Mouse (Mus musculus) left cerebral cortex, postnatal 14 days (tissue): ENCODE results near the gene Morf4l2. TPM values are rescaled to one million over a fixed set of nuclear protein-coding genes. Genes with fewer than 3 reads are reported as not detected.
A peak's percentile ranks its signal among the peaks of the same experiment; 100 is the strongest.
"Not testable (repeated sequence)": the region's sequence is repeated elsewhere in the genome, so short reads cannot be mapped to it uniquely, and the experiment has no call there.

Source experiments
- DNase-seq, 2 experiments: peaks; one replicate each; pipeline ENCODE4 v3.0.0; 2021 to 2022; ENCODE audit warnings: low spot score in 2 of 2, mixed read lengths in 1 of 2
- intact Hi-C: fragments of 180-260 bp; cut with DNase I; formaldehyde crosslinking; loops from one replicate; pipeline ENCODE4 v1.15.1; 2025
- long read RNA-seq, 2 experiments: library from polyadenylated mRNA; stranded (forward); transcript quantifications; one replicate each; pipeline ENCODE4 v2.0.0; 2021
- total RNA-seq, 2 experiments: library from RNA; stranded (reverse); gene quantifications; 2 replicates each; pipeline ENCODE4 v1.2.3; 2021

Morf4l2 gene
- 100 to 1,000 TPM; 363 to 377 TPM for total RNA-seq
- long read RNA-seq, experiment 1, transcript Morf4l2-215 (3 exons, 1,782 nt): major isoform, 239 of 322 reads
- long read RNA-seq, experiment 1, transcript Morf4l2-202 (4 exons, 1,859 nt): minor isoform, 67 of 322 reads
- long read RNA-seq, experiment 1, partial matches to known transcripts: 0 of 322 reads
- long read RNA-seq, experiment 1, other reads (novel, unspliced or antisense): 13 of 322 reads
- long read RNA-seq, experiment 2, transcript Morf4l2-202 (4 exons, 1,859 nt): minor isoform, 59 of 259 reads
- long read RNA-seq, experiment 2, transcript Morf4l2-215 (3 exons, 1,782 nt): major isoform, 180 of 259 reads
- long read RNA-seq, experiment 2, partial matches to known transcripts: 0 of 259 reads
- long read RNA-seq, experiment 2, other reads (novel, unspliced or antisense): 14 of 259 reads

DNA sequence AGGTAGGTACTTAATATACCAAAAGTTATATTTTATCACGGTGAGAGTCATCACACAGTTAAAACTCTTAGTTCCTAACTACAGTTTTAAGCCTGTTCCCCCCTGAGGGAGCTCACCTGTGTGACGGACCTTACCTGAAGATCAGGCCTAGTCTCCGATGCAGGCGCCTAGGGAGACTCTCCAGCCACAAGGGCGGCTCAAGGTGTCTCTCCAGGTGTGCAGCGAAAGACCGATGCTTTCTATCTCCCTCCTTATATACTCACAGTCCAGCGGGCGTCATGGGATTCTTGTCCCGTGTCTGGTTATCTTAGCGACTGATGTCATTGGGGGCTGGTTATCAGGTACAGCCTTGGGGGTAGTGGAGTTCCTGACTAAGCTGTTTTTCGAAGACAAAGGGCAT is at the start of gene Morf4l2:
Gene Morf4l2, minus strand, starts transcription at position 232 of the 400 bp plus-strand sequence.
- intact Hi-C loops: loop anchor here (5.0 kb wide), 2 partner anchors 116 to 274 kb away; no protein-coding TSS in a partner anchor
- DNase-seq: no peak

DNA sequence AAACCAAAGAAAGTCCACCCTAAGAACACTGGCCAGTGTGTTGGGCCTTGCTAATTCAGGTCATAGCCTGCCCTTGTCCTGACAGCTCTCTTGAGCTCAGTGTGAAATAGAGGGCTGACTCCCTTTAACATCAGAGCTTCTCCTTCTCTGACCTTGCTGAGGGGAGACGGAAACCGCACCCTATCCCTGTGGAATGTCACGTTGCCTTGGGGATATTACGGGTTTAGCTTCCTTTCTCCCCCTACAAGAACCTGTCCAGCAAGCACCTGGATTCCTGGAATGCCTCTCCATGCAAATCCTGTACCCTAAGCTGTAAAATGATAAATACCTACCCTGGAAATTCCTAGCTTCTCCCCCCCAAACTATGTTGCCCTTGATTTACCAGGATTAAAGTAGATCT is 46.0 kb upstream of the Morf4l2 start:
- intact Hi-C loops: no loop called here
- DNase-seq: no peak

DNA sequence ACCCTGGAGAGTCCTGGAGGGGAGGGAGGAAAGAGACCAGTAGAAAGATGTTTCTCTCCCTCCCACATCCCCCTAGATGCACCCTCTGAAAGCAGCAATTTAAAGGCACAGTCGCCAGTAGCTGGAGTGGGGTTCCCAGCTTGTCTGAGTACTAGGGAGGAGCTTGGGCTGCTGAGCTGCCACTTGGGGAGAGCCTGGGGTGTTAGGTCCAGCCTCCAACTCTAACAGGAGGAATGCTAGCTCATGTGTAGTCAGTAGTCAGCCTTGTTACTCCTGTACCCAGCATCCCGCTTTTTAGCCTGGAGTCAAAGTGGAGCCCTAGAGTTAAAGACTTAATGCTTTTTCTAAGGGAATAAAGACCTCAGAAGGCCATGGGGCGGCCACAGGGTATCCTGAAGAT is 36.6 kb upstream of the Morf4l2 start, which contains the start of gene Glra4:
Gene Glra4, minus strand, starts transcription at position 101 of the 400 bp plus-strand sequence.
- intact Hi-C loops: no loop called here
- DNase-seq: no peak

DNA sequence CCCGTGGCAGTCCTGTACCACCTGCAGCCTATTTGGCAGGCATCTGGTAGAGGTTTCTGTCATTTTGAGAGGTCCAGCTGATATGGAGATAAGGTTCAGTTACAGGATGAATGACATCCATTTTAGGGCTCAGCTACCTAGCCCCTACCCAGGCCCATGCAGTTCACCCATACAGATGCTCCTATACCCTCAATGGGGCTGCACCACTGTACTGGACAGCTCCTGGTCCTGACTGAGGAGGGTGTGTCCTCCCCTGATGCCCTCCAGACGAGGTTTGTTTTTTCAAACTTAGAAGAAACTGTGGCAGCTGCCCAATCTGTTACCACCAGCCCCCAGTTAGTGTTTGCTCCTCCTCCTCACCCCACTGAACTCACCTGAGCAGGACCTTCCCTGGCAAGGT is 35.8 kb upstream of the Morf4l2 start:
- DNase-seq: no peak
- intact Hi-C loops: no loop called here

DNA sequence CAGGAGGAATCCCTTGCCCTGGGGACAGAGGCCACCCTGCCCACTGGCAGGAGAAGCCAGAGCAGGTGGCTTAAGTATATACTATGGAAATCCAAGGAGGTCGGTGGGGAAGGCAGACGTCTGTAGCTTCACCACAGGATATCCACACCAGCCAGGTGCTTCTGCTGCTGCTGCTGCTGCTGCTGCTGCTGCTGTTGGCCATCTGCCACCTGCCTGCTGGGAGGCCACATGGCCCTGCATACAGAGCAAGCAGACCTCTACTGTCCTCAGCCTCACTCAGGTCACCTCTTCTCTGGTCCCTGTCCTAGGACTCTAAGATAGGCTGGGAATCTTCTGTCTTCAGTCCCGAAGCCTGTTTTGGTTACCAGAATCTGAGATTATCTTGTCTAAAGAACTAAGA is 34.6 kb upstream of the Morf4l2 start:
- DNase-seq: no peak
- intact Hi-C loops: no loop called here

DNA sequence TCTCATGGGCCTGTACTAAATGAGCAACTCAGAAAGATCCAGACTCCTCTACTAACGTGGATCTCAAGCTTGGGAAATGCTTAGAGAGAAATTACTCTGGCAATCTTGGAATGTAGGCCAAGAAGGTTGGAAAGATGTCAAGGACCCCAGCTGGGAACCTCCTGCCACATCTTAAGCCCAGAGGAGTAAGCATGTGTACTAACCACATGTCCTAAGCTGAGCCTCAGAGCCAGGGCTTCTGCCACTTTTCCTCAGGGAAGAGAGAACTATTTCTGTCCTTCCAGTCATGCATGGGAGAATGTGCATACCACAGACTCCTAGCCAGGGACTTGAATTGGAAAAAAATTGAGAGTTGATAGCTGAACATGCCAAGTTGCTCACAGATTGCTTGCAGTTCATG is 29.5 kb upstream of the Morf4l2 start:
- no peak for DNase-seq
- intact Hi-C loops: no loop called here

DNA sequence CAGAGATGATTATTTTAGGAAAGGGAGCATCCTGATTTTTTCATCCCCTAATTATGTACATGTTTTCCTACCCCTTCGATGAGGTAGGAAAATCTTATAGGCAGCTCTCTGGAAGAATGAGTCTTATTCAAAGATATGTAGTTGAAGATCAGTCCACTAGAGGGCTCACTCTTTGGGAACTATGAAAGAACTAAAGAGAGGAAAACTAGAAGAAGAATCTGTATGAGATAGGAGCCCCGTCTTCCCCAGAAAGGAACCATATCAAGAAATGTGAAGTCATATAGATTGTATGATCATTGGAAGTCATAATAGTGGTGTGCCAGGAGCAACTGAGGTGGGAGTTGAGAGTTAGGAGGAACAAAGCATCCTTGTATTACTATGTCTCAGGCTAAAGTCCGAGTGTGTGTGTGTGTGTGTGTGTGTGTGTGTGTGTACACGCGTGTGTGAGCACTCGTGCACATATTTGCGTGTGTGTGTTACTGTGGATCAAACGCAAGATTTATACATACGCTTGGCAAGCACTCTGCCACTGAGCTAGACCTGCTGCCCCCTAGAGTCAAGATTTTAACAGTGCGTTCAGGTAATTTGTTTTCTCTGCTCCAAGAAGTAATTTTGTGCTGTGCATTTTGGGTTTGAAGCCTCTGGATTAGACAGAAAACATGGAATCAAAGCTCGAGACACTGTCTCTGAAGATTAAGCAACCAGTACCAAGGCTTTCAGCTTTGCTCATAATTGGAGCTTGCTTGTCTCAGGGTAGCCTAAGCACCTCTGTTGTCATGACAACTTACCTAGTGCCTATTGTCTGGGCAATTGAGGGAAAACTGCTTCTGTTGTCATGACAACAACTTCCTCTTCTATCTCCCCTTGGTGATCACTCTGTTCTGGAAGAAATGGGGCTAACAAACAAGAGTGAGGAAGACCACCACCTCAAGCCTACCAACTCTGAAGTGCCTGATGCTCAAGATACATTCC is 17.9 kb upstream of the Morf4l2 start:
- peak; percentile 15 to 60 for DNase-seq
- intact Hi-C loops: loop anchor here (5.0 kb wide), 1 partner anchor 61 kb away; the partner anchor contains the start of gene Plp1

DNA sequence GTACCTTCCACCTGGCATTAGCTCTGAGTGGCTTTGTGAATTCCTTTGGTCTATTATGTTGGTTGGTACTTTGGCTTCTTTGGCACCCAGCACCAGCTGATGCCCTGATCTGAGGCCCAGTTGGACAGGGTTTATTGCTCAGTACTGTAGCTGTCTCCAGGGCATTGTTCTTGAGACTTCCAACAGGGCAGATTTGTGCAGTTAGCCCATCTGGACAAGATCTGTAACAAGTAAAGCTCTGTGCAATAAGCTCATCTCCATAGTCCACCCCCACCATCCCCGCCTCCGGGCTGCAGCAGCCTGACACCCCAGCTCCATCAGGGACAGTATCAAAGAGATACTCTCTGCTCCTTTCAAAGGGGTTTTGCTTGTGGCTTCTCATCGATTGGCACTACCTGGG is 12.0 kb upstream of the Morf4l2 start:
- DNase-seq: no peak
- intact Hi-C loops: no loop called here

DNA sequence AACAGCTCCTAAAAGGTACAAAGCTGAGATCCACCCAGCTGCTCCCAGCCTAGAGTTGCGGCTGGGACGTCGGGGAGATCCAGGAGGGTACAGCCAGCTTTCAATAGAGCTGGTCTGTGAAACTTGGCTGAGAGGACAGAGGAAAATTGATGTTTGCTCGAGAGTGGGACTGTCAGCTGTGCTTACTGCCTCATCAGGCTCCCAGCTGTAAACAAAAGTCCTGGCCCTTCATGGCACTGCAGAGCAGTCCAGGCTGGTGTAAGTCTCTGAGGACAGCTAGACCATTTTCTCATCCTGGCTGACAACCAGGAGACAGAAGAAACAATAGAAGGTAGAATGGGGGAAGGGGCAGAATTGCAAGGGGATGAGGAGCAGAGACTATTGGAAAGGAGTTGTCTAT is 5.8 kb upstream of the Morf4l2 start:
- intact Hi-C loops: no loop called here
- no peak for DNase-seq

DNA sequence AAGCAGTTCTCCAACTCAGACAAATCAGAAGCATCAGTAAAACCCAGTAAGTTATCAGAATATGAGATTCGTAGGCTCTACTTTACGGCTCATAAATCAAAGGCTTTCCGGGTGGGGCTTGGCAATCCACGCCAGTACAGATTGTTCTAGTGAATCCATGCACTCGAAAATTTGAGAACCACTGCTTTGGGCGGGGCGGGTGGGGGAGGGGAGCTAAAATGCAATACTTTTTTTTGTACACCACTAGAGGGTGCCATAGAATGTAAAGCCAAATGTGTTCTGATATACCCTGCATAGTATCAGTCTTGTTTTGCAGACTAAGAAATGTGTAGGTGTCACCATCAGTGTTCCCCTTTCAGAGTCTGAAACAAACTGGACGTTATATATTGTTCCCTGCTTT is 1.2 kb upstream of the Morf4l2 start:
- intact Hi-C loops: loop anchor here (5.0 kb wide), 2 partner anchors 117 to 273 kb away; no protein-coding TSS in a partner anchor
- no peak for DNase-seq

DNA sequence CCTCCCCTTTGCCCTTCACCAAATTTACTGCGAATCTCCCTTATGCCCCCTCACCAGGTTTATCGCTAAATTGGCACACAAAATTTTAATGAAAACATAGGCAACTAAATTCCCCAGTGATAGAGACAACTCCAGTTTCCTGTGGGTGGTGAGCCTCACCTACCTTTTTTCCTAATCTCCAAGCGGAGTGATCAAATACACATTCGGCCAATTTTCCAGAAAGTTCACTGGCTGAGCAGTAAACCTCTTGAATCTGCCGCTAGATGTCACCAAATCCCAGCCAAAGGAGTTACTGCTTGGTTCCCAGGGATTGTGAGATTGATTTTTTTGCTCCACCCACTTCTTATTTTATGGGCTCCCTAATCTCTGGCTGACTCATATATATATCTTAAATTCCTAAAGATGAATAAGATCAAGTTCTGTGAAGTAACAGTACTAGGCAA is 808 bp downstream of the Morf4l2 start:
- DNase-seq: peak; percentile 67 to 77
- intact Hi-C loops: loop anchor here (5.0 kb wide), 2 partner anchors 115 to 275 kb away; no protein-coding TSS in a partner anchor

DNA sequence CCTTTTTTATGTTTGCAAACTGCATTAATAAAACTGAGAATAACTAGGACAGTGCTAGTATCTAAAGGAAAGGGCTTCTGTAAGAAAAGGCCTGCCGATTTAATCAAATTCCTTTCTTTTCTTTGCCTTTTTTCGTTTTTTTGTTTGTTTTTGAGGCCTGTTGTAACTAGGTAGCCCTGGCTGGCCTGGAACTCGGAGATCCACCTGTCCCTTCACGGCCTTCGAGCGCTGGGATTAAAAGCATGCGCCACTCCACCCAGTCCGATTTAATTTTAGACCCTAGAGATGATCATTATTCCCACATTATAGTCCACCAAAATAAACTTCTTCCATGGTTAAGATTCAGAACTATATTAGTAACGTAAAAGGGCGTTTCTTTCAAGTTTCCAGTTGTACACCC is 1.2 kb downstream of the Morf4l2 start:
- DNase-seq: no peak
- intact Hi-C loops: loop anchor here (5.0 kb wide), 2 partner anchors 115 to 275 kb away; no protein-coding TSS in a partner anchor

DNA sequence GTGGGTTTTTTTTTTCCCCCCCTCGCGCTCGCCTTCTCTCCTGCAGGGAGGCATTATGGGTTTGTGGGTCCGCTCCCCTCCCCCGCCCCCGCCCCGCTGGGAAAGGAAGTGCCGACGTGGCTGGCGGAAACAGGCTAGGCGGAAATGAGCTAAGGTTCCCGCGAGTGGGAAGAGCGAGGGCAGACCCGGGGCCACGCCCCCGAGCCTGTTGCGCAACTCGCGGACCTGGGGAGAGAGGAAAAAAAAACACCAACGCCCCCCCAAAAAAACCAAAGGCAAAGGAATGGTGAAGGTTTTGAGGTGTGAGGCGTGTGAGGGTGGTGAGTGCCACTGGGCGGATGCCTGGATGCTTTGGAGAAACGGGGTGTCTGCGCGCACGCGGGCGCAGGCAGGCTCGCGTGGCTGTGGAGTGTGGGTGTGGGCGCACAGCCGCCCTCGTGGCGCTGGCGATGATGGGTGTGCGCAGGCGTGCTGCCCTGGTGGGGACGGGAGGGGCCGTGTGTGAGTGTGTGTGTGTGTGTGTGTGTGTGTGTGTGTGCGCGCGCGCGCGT is 1.8 kb downstream of the Morf4l2 start:
- peak; percentile 79 to 83 for DNase-seq
- intact Hi-C loops: loop anchor here (5.0 kb wide), 2 partner anchors 114 to 276 kb away; no protein-coding TSS in a partner anchor

DNA sequence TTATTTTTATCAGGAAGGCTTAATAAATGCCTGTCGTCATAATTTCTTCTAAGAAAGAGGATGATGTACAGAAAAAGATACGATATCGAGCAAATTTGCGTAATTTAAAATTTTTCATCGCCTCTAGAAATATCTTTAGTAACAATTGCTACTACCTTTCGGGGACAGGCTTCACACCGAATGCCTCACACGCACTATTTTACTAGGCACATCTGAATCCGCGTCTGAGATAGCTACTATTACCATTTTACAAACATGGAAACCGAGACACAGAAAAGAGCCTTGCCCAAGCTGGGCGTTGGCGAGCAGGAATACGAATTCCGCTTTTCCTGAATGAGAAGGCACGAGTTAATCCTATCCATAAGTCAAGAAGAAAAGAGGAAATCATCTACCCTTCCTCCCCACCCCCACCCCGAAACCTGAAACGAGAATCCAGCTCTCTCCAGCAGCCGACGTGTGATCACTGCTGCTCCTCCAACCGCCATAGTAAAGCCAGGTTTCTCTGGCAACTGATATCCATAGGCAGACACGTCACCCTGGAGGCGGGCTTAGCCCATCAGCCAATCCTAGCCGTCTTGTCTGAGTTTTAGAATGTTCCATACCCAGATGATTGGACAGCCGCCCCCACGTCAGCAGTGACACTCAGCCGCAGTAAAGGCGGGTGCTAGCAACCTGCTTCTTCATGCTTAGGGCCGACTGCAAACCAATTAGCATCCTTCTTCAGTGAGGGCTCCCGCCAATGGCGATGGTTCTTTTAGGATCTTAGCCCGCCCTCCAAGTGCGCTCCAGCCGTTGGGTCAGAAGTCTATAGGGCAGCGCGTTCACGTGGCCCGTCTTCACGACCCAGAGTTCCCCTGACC is 2.5 kb downstream of the Morf4l2 start:
- intact Hi-C loops: loop anchor here (5.0 kb wide), 2 partner anchors 114 to 276 kb away; no protein-coding TSS in a partner anchor
- DNase-seq: peak; percentile 91 to 97

DNA sequence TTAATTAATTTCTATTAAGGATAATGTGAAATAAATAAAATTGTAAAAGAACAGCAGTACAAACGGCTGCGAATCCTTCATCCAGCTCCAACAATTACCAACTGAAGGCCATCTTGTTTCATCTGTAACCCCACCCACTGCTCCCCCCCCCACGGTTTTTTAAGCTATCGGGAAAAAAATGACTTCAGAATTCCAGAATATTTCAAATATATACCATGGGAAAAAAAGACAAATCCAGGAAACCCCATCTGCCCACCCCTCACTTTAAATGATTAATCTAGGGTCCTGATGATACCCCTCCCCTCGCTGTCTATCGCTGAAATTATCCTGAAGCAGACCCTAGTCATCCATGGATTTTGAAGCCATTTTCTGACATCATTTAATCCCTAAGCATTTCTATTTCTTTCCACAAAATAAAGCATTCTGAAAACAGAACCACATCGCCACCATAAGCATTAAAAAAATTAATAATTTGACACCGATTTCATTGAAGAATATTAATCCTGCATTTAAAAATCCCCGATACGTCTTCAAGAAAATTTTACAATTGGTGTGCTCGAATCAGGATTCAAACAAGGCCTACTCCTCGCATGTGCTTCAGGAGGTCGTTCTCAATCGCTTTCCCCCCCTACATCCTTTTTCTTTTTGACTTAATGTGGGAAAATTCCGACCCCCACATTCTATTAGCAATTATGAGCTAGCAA is 3.3 kb downstream of the Morf4l2 start:
- intact Hi-C loops: loop anchor here (5.0 kb wide), 2 partner anchors 113 to 277 kb away; no protein-coding TSS in a partner anchor
- DNase-seq: no peak

DNA sequence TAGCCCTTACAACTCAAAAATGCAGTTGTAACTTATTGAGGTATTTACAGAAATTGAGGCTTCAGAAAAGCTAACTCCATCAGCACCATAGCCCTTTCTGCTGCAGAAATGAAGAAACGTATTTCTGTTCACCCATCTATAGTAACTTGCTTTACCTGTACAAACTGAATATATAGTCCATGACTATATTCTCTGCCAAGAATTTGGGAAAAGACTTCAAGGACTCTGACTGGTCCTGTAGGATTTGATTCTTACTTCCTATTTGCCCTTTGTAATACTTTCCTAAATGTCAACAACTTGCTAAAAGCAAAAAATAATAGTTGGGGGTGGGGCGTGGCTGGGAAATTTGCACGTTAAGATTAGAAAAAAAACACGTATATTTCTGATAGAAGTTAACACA is 11.5 kb downstream of the Morf4l2 start:
- DNase-seq: no peak
- intact Hi-C loops: no loop called here

DNA sequence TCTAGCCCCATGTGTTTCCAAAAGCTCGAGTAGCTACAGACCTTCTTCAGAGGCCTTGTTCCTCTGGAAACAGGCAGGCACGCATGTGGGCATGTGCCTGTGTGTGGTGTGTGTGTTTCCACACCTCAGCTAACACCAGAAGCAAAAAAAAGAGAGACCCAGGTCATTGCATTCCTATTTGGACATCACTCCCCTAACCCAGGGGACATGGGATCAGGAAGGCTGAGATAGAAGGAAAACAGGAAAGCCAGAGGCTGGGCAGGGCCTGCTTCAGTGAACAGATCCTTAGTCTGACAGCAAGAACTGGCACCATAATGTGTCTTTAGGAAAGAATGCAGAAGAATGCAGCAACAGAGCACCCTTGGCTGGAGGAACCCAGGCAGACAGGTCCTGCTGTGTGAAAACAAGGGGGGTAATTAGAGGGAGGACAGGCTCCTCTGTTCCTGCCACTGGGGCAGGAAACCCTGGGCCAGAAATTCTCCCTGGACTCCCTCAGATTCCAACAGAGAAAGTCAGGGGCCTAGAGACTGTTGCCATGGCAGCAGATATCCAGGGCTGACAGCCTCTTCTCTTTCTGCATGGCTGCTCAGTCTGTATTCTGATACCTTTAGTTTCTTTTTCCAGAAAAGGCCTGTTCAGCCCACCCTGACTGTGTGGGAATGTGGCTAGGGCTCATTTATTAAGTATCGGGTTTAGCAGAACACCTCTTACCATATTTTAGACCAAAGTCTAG is 28.6 kb downstream of the Morf4l2 start:
- intact Hi-C loops: not testable (repeated sequence)

More for the DNA sequence above, 28.6 kb downstream of the Morf4l2 start:
- DNase-seq: not testable (repeated sequence)
